Mouse (Mus musculus) midbrain, embryonic 14.5 days (tissue): ENCODE data around the gene Mical1. TPM values are rescaled to one million over a fixed set of nuclear protein-coding genes. Genes with fewer than 3 reads are reported as not detected.

ENCODE experiments used
- ATAC-seq: fragments of 200-750 bp; cut with Nextera tagmentation; 2 replicates; pipeline ENCODE4 v1.8.0; 2017; ENCODE audit warnings: moderate number of reproducible peaks, moderate library complexity; ENCODE audit not compliant: low FRiP score, low TSS enrichment
- DNase-seq: peaks from one replicate; pipeline ENCODE4 v3.0.0-alpha.2; 2015
- H3K27ac ChIP-seq: fragments of 300-500 bp; sonication (generic); replicated peaks from 2 replicates; pipeline ENCODE4 v1.5.1; 2014; ENCODE audit warnings: mild to moderate bottlenecking, low read depth, low read length, moderate library complexity
- H3K27me3 ChIP-seq: fragments of 300-500 bp; sonication (generic); 2 replicates; pipeline ENCODE4 v1.6.1; 2014; ENCODE audit warnings: low read length, control low read depth, mixed read lengths; ENCODE audit not compliant: control insufficient read depth, insufficient read depth
- H3K36me3 ChIP-seq: fragments of 300-500 bp; sonication (generic); 2 replicates; pipeline ENCODE4 v1.6.1; 2014; ENCODE audit warnings: low read length, control low read depth; ENCODE audit not compliant: control insufficient read depth, insufficient read depth
- H3K4me1 ChIP-seq: fragments of 300-500 bp; sonication (generic); 2 replicates; pipeline ENCODE4 v1.6.1; 2014; ENCODE audit warnings: mild to moderate bottlenecking, antibody characterized with exemption, low read length, control low read depth; ENCODE audit not compliant: control insufficient read depth, insufficient read depth
- H3K4me2 ChIP-seq: fragments of 300-500 bp; sonication (generic); 2 replicates; pipeline ENCODE4 v1.6.1; 2014; ENCODE audit warnings: mild to moderate bottlenecking, low read length, moderate library complexity
- H3K4me3 ChIP-seq: fragments of 300-500 bp; sonication (generic); replicated peaks from 2 replicates; pipeline ENCODE4 v1.5.1; 2014; ENCODE audit warnings: low read depth, low read length
- H3K9ac ChIP-seq: fragments of 300-500 bp; sonication (generic); replicated peaks from 2 replicates; pipeline ENCODE4 v1.6.1; 2014; ENCODE audit warnings: mild to moderate bottlenecking, low read length, moderate library complexity
- H3K9me3 ChIP-seq: fragments of 300-500 bp; sonication (generic); 2 replicates; pipeline ENCODE4 v1.6.1; 2016; ENCODE audit warnings: low read length, control low read depth, mixed read lengths; ENCODE audit not compliant: control insufficient read depth
- WGBS: fragments of 180-500 bp; shearing (Covaris S2); extraction: QIAGEN DNeasy Blood & Tissue Kit; methylation state at CpG from one replicate; pipeline ENCODE4 v1.1.7; 2014; 5-methylcytosine and 5-hydroxymethylcytosine counted together
- polyA plus RNA-seq: library from polyadenylated mRNA; unstranded; fragments of >200 nt; fragmentation: Nextera tagmentation; extraction: Ambion mirVana; gene quantifications from 2 replicates; pipeline ENCODE4 v1.2.1, GENCODE M21; 2014

Gene Mical1
- polyA plus RNA-seq, 1 experiment from 2014 or later: 20.5 TPM

DNA sequence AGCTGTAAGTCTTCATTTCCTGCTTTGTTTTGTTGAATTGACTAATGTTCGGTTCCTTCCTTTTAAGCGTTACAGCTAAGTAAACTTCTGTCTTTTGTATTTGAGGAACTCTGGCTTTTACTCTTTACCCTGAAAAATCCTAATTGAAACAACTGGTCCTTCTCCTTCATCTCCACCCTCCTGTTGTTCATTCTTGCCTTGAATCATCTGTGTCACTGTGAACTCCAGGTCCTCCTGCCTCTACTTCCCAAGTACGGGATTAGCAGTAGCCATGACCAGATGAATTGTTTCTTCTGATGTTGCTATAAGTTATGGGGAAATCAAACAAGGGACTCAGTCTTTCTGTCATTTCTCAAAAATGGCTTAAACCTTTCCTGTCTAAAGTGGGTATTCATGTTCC, 47.3 kb downstream of the Mical1 start:
- DNase-seq (no peak), ATAC-seq (no peak)
- Histone ChIP-seq H3K27ac (no peak overlapping the region), H3K36me3 (peaks cover 15% of the 10 kb centered on the region), H3K27me3 (no peaks in the 10 kb centered on the region), H3K9me3 (no peaks in the 10 kb centered on the region), H3K4me3 (no peak overlapping the region), H3K4me2 (no peak overlapping the region), H3K4me1 (peaks cover 27% of the 10 kb centered on the region), H3K9ac (no peak overlapping the region)
- WGBS: 91% methylated on average over 3 of the region's 3 CpGs

GRCm38 (mm10) chr10:41525696-41526095, 49.6 kb downstream of the Mical1 start:
- no peak for ATAC-seq
- no peak overlapping the region for H3K4me3 ChIP-seq
- no peaks in the 10 kb centered on the region for H3K9me3 ChIP-seq
- peaks cover 31% of the 10 kb centered on the region for H3K36me3 ChIP-seq
- peaks cover 25% of the 10 kb centered on the region for H3K4me1 ChIP-seq
- H3K4me2 ChIP-seq: no peak overlapping the region
- no peak overlapping the region for H3K27ac ChIP-seq
- DNase-seq: no peak
- WGBS: 76% methylated on average over 1 of the region's 1 CpGs
- H3K9ac ChIP-seq: no peak overlapping the region
- H3K27me3 ChIP-seq: no peaks in the 10 kb centered on the region

DNA sequence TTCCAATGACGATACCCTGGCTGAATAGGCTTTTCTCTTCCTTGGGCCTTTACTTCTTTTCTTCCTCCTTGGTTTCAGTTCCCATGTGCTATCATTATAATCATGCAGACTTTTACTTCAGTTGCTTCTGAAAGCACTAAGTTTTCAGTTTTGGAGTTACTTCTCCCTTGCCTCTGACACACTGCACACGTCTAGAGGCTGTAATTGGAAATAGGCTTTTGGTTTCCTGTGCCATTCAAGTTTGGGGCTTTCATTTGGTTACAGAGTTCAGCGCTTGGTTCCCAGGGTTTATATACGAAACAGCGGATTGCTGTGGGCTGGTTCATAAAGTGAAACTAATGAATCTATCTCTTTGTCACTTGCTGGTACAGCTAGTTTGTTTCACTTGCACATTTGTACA, 53.9 kb downstream of the Mical1 start:
- Histone ChIP-seq H3K27ac (no peak overlapping the region), H3K4me3 (no peak overlapping the region), H3K36me3 (peaks cover 48% of the 10 kb centered on the region), H3K4me2 (no peak overlapping the region), H3K9me3 (0 out of 2 replicates have a peak, but pooled peaks cover 2% of the 10 kb centered on the region), H3K4me1 (no peaks in the 10 kb centered on the region), H3K9ac (no peak overlapping the region), H3K27me3 (no peaks in the 10 kb centered on the region)
- DNase-seq (no peak), ATAC-seq (no peak)
- WGBS: 92% methylated on average over 5 of the region's 5 CpGs

- H3K4me2 ChIP-seq: no peak overlapping the region
- H3K27ac ChIP-seq: no peak overlapping the region
- DNase-seq (no peak), ATAC-seq (no peak)
- 96% methylated on average over 2 of the region's 2 CpGs for WGBS
- 0 out of 2 replicates have a peak, but pooled peaks cover 2% of the 10 kb centered on the region for H3K9me3 ChIP-seq
- H3K27me3 ChIP-seq: no peaks in the 10 kb centered on the region
- no peak overlapping the region for H3K4me3 ChIP-seq
- no peak overlapping the region for H3K9ac ChIP-seq
- H3K36me3 ChIP-seq: peaks cover 30% of the 10 kb centered on the region
- H3K4me1 ChIP-seq: no peaks in the 10 kb centered on the region
Observed at GRCm38 (mm10) chr10:41535991-41536390, 59.9 kb downstream of the Mical1 start.

Other genes with a start within 250 kb of the Mical1 start
- 26.9 and 33.9 TPM in 2 replicates for gene Fig4, start 173.1 kb upstream of the Mical1 start, polyA plus RNA-seq
- 0.08 and 0.12 TPM in 2 replicates for gene Ak9, start 172.3 kb upstream of the Mical1 start, polyA plus RNA-seq
- gene Zbtb24, start 25.9 kb upstream of the Mical1 start, polyA plus RNA-seq: 18.5 and 20.5 TPM in 2 replicates
- 35.5 and 36.1 TPM in 2 replicates for gene Smpd2, start 14.1 kb downstream of the Mical1 start, polyA plus RNA-seq
- gene Ppil6, start 14.1 kb downstream of the Mical1 start, polyA plus RNA-seq: 1.3 and 1.7 TPM in 2 replicates
- 34.9 and 63.8 TPM in 2 replicates for gene Cd164, start 43.1 kb downstream of the Mical1 start, polyA plus RNA-seq
- gene Ccdc162, start 240.3 kb downstream of the Mical1 start, polyA plus RNA-seq: 0.26 and 0.55 TPM in 2 replicates